Mouse (Mus musculus): ENCODE results near the gene C330007P06Rik.

The C330007P06Rik gene

GRCm38 (mm10) chrX:36796163-36796581 is 77.7 kb downstream of the C330007P06Rik start:
- DNase-seq: peak; percentile 89

- DNase-seq: peak; percentile 90
Measured at GRCm38 (mm10) chrX:36795424-36796162, 78.3 kb downstream of the C330007P06Rik start, which contains the start of gene Slc25a5. TSS of gene Slc25a5 (plus strand) at chrX:36795651.

GRCm38 (mm10) chrX:36794571-36794970 is 79.3 kb downstream of the C330007P06Rik start:
- no peak for DNase-seq

GRCm38 (mm10) chrX:36789360-36789759 is 84.6 kb downstream of the C330007P06Rik start:
- DNase-seq: no peak

- no peak for DNase-seq
Measured at GRCm38 (mm10) chrX:36777694-36778093, 96.2 kb downstream of the C330007P06Rik start.

- DNase-seq: no peak
Measured at GRCm38 (mm10) chrX:36775520-36775919, 98.4 kb downstream of the C330007P06Rik start.
